Mouse (Mus musculus): Measurements from ENCODE around the gene Bpifb1. TPM values are rescaled to one million over a fixed set of nuclear protein-coding genes. Genes with fewer than 3 reads are reported as not detected.
"Not testable (repeated sequence)": the region's sequence is repeated elsewhere in the genome, so short reads cannot be mapped to it uniquely, and the experiment has no call there.

Bpifb1 gene
- not detected in 2 replicates for polyA plus RNA-seq (2016; fragmentation: Nextera tagmentation; extraction: Ambion mirVana)

DNA sequence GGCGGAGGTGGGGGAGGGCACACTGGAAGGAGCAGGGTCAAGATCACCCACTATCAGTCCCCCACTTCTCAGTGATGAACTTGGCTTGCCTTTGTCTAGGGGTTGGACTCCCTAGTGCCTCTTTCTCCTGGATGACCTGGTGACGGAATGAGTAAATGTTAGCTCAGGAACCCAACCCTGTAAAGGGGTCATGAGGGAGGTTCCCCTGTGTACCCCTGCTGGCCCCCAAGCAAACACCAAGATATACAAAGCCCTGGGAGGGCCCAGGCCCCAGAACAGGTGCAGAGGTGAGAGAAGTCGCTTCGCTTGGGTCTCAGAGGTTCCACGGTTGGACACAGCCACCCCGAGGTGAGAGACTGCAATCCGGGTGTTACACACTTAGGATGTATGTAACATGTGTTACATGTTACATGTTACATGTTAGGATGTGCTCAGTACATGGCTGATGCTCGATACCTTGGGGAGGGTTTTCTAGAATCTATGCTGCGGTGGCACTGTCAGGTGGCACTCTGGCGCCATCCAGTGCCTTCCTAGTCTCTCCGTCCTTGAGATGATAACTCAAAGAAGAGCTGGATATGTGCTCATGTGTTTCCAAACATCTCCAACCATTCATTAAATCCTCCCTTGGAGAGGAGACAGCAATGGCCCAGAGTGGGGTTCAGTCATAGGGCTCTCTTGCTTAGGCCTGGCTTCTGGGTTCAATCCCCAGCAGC, at the start of gene Bpifb1:
Gene Bpifb1 (plus strand): TSS at position 273 of the 713 bp plus-strand sequence.
- Histone ChIP-seq H3K4me3 (replicated peaks) (no peak within 1 kb of the TSS), H3K36me3 (replicated peaks) (no peaks in the 10 kb centered on the region), H3K4me2 (no peak within 1 kb of the TSS), H3K4me1 (no peaks in the 10 kb centered on the region), H3K9me3 (no peaks in the 10 kb centered on the region), H3K9ac (no peak within 1 kb of the TSS), H3K27ac (no peak within 1 kb of the TSS), H3K27me3 (no peaks in the 10 kb centered on the region)
- no peak for ATAC-seq (ENCODE audit: low FRiP score)
- 87% methylated on average over 11 of the region's 11 CpGs for WGBS

DNA sequence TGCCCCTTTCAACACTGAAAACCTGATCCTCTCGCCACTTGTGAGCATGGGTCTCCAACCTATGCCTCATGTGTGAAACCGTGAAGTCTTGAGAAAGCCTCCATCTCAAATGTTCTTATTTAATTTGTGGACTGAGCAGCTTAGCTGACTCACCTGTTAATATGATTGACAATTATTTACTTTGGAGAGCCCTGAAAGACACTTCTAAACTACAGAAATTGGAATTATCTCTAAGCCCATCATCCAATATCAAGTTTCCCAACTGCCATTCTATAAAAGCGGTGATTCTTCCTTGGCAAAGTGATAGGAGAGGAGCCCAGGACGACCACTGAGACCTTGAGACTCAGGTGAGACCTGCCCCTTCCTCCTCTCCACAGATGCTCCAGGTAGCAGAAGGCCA, 48.0 kb upstream of the Bpifb1 start, which contains the start of gene Bpifa1:
Gene Bpifa1 (plus strand): TSS at position 301 of the 400 bp plus-strand sequence.
- ATAC-seq (ENCODE audit: low FRiP score): no peak
- Histone ChIP-seq H3K27me3 (no peaks in the 10 kb centered on the region), H3K9me3 (no peaks in the 10 kb centered on the region), H3K4me2 (no peak within 1 kb of the TSS), H3K4me1 (no peaks in the 10 kb centered on the region), H3K9ac (no peak within 1 kb of the TSS), H3K27ac (no peak within 1 kb of the TSS), H3K4me3 (replicated peaks) (no peak within 1 kb of the TSS), H3K36me3 (replicated peaks) (no peaks in the 10 kb centered on the region)
- 82% methylated on average over 4 of the region's 4 CpGs for WGBS

DNA sequence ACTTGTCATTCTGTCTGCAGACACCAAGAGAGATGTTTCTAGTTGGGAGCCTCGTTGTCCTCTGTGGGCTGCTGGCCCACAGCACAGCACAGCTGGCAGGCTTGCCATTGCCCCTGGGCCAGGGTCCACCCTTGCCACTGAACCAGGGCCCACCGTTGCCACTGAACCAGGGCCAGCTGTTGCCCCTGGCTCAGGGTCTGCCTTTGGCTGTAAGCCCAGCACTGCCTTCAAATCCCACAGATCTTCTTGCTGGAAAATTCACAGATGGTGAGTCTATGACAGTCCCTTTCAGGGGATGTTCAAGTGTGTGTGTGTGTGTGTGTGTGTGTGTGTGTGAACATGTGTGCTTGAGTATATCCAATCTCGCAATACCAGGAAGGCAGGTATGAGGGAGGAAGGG, 46.9 kb upstream of the Bpifb1 start:
- no peak overlapping the region for H3K4me2 ChIP-seq
- no peak overlapping the region for H3K4me3 ChIP-seq (replicated peaks)
- no peak overlapping the region for H3K9ac ChIP-seq
- H3K27ac ChIP-seq: no peak overlapping the region
- H3K27me3 ChIP-seq: no peaks in the 10 kb centered on the region
- no peaks in the 10 kb centered on the region for H3K36me3 ChIP-seq (replicated peaks)
- H3K4me1 ChIP-seq: no peaks in the 10 kb centered on the region
- 94% methylated on average over 3 of the region's 3 CpGs for WGBS
- no peak for ATAC-seq (ENCODE audit: low FRiP score)
- H3K9me3 ChIP-seq: no peaks in the 10 kb centered on the region

DNA sequence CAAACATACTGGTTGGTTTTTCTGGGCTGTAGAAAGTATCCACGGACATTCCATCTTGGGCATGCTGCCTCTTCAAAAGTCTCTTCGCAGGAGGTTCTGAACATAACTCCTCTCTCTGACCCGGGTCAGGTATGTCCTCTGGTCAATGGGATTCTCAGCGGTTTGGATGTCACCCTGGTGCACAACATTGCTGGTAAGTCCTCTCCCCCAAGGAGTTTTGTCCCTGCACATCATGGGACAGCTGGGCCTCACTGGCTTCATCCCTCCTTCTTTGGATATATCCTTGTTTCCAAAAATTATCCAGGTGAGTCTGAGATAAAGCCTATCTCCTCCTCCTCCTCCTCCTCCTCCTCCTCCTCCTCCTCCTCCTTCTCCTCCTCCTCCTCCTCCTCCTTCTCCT, 43.1 kb upstream of the Bpifb1 start:
- no peaks in the 10 kb centered on the region for H3K9me3 ChIP-seq
- H3K4me2 ChIP-seq: no peak overlapping the region
- no peak for ATAC-seq (ENCODE audit: low FRiP score)
- H3K9ac ChIP-seq: no peak overlapping the region
- no peak overlapping the region for H3K4me3 ChIP-seq (replicated peaks)
- H3K27me3 ChIP-seq: no peaks in the 10 kb centered on the region
- WGBS: 80% methylated on average over 4 of the region's 4 CpGs
- H3K36me3 ChIP-seq (replicated peaks): no peaks in the 10 kb centered on the region
- H3K27ac ChIP-seq: no peak overlapping the region
- no peaks in the 10 kb centered on the region for H3K4me1 ChIP-seq

DNA sequence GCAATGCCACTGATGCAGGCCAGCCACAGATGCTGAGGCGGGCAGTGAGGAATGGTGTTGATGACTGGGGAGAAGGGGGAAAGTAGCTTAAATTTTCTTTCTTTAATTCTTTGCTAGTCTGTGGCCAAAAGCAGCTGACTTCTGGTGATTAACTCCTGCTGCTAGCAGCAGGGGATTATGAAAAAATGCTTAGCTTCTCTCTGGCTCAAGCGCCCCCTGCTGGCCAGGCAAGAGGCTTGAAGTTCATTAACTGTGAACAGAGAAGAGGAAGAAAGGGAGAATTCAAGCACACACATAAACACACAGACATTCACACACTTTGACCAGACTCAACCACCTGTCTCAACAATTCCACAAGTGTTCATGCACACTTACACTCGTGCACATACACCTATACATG, 32.2 kb upstream of the Bpifb1 start:
- 34% methylated on average over 3 of the region's 3 CpGs for WGBS
- H3K4me3 ChIP-seq (replicated peaks): no peak overlapping the region
- no peaks in the 10 kb centered on the region for H3K36me3 ChIP-seq (replicated peaks)
- no peaks in the 10 kb centered on the region for H3K27me3 ChIP-seq
- no peaks in the 10 kb centered on the region for H3K4me1 ChIP-seq
- H3K4me2 ChIP-seq: no peak overlapping the region
- no peak for ATAC-seq (ENCODE audit: low FRiP score)
- H3K9ac ChIP-seq: no peak overlapping the region
- no peak overlapping the region for H3K27ac ChIP-seq
- H3K9me3 ChIP-seq: no peaks in the 10 kb centered on the region

DNA sequence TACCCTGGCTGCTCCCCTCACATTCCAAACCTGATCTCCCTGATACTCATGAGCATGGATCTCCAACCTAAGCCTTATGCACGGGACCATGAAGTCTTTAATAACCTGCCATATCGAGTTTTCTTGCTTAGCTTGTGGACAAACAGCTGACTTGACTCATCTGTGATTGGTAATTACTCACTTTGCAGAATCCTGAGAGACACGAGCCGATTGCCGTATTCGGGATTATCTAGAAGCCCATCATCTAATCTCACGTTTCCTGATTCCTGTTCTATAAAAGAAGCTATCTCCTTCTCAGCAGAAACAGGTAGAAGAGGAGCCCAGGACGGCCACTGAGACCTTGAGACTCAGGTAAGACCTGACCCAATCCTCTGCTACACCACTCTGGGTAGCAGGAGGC, 28.3 kb upstream of the Bpifb1 start, which contains the start of gene Bpifa5:
Gene Bpifa5 (plus strand): TSS at position 301 of the 400 bp plus-strand sequence.
- H3K4me2 ChIP-seq: no peak within 1 kb of the TSS
- no peak for ATAC-seq (ENCODE audit: low FRiP score)
- no peak within 1 kb of the TSS for H3K27ac ChIP-seq
- H3K36me3 ChIP-seq (replicated peaks): no peaks in the 10 kb centered on the region
- no peak within 1 kb of the TSS for H3K9ac ChIP-seq
- no peaks in the 10 kb centered on the region for H3K4me1 ChIP-seq
- H3K4me3 ChIP-seq (replicated peaks): no peak within 1 kb of the TSS
- H3K27me3 ChIP-seq: no peaks in the 10 kb centered on the region
- 84% methylated on average over 8 of the region's 8 CpGs for WGBS
- no peaks in the 10 kb centered on the region for H3K9me3 ChIP-seq

DNA sequence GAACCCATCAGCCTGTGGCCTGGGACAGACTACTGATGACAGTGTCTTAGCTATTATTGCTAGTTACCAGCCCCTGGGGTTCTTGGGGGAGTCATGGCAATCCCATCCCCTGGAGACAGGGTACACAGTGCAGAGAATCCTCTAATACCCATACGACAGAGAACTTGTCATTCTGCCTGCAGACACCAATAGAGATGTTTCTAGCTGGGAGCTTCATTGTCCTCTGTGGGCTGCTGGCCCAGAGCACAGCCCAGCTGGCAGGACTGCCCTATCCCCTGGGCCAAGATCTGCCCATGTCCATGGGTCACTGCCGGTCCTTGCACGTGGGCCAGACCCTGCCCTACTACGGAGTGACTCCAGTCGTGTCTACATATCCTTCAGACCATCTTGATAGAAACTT, 27.3 kb upstream of the Bpifb1 start:
- 87% methylated on average over 5 of the region's 5 CpGs for WGBS
- Histone ChIP-seq H3K27me3 (no peaks in the 10 kb centered on the region), H3K27ac (no peak overlapping the region), H3K4me2 (no peak overlapping the region), H3K36me3 (replicated peaks) (no peaks in the 10 kb centered on the region), H3K4me1 (no peaks in the 10 kb centered on the region), H3K9me3 (no peaks in the 10 kb centered on the region), H3K4me3 (replicated peaks) (no peak overlapping the region), H3K9ac (no peak overlapping the region)
- ATAC-seq (ENCODE audit: low FRiP score): no peak

DNA sequence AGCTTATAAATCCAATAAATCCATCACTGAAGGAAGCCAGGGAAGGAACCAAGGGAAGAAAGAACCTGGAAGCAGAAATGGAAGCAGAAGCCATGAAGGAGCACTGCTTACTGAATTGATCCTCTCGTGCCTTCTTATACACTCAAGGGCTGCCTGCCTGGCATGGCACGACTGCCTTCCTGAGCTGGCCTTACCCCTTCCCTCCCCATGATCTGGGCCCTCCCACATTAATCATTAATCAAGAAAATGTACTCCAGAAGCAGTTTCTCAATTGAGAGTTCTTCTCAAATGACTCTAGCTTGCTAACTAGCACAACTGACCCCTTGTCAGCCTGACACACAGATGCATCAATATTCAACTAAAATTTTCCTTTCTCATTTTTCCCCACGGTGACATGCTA, 21.4 kb upstream of the Bpifb1 start:
- WGBS: 83% methylated on average over 3 of the region's 3 CpGs
- Histone ChIP-seq H3K27ac (no peak overlapping the region), H3K9ac (no peak overlapping the region), H3K27me3 (0 out of 2 replicates have a peak, but pooled peaks cover 4% of the 10 kb centered on the region), H3K36me3 (replicated peaks) (no peaks in the 10 kb centered on the region), H3K4me2 (no peak overlapping the region), H3K4me3 (replicated peaks) (no peak overlapping the region), H3K9me3 (no peaks in the 10 kb centered on the region), H3K4me1 (no peaks in the 10 kb centered on the region)
- ATAC-seq (ENCODE audit: low FRiP score): no peak

DNA sequence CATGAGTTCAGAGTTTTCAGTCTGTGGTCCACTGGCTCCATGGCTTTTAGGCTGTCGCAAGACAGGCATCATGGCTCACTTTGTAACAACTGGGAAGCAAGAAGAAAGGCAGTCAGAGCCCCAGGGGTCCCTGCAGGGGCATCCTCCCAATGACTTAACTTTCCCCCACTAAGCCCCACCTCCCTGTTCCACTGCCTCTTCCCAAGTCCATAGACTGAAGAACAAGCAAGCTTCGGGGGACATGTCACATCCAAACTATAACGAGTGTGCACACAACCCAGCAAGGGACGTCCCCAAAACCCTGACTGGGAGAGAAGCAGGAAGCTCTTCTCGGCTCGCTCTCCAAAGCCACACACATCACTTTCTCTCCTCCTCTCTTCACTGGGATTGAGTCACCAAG, 19.0 kb upstream of the Bpifb1 start:
- Histone ChIP-seq H3K9me3 (no peaks in the 10 kb centered on the region), H3K9ac (no peak overlapping the region), H3K4me2 (no peak overlapping the region), H3K4me1 (no peaks in the 10 kb centered on the region), H3K27me3 (0 out of 2 replicates have a peak, but pooled peaks cover 4% of the 10 kb centered on the region), H3K36me3 (replicated peaks) (no peaks in the 10 kb centered on the region), H3K27ac (no peak overlapping the region), H3K4me3 (replicated peaks) (no peak overlapping the region)
- 76% methylated on average over 6 of the region's 6 CpGs for WGBS
- ATAC-seq (ENCODE audit: low FRiP score): no peak

DNA sequence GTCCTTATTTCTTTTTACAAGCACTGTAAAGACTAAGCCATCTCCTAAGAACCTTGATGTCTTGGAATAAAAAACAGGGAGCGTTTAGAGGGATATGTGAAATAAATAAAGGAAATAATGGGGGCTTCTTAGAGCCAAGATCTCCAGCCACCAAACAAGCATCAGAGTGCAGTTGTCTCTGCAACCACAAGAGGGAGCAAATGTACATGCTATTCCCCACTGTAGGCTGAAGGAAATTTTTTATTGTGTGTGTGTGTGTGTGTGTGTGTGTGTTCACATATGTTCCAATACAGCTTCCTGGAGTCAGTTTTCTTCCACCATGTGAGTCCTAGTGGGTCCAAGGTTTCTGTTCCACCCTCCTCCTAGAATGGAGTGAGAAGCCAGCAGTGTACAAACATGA, 17.3 kb upstream of the Bpifb1 start:
- H3K27ac ChIP-seq: no peak overlapping the region
- ATAC-seq (ENCODE audit: low FRiP score): no peak
- 49% methylated on average over 1 of the region's 1 CpGs for WGBS

DNA sequence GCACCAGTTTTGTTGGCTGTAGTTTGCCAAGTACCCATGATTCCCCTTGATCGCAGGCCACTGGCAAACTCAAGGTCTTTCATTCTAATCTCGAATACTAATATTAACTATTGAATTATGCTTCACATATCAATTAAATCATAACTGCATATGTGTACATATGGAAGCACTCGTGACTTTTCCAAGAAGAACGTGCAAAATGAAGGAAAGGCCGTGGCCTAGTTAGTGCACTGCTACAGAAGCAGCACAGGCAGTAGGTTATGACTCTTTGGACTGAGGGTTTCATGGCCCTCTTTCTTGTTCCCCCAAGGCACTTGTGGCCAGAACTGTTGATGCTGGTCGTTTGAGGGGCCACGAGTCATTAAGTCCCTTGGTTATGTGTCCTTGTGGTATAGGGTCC, 8.7 kb upstream of the Bpifb1 start:
- H3K9ac ChIP-seq; H3K36me3 ChIP-seq (replicated peaks); H3K4me3 ChIP-seq (replicated peaks); H3K27ac ChIP-seq; ATAC-seq (ENCODE audit: low FRiP score); H3K27me3 ChIP-seq; H3K4me1 ChIP-seq; H3K9me3 ChIP-seq; H3K4me2 ChIP-seq: not testable (repeated sequence)
- 86% methylated on average over 7 of the region's 7 CpGs for WGBS

More for the DNA sequence above, 17.3 kb upstream of the Bpifb1 start:
- no peaks in the 10 kb centered on the region for H3K9me3 ChIP-seq
- H3K4me2 ChIP-seq: no peak overlapping the region
- H3K4me1 ChIP-seq: no peaks in the 10 kb centered on the region
- H3K27me3 ChIP-seq: 0 out of 2 replicates have a peak, but pooled peaks cover 4% of the 10 kb centered on the region
- H3K9ac ChIP-seq: no peak overlapping the region
- H3K4me3 ChIP-seq (replicated peaks): no peak overlapping the region
- no peaks in the 10 kb centered on the region for H3K36me3 ChIP-seq (replicated peaks)

DNA sequence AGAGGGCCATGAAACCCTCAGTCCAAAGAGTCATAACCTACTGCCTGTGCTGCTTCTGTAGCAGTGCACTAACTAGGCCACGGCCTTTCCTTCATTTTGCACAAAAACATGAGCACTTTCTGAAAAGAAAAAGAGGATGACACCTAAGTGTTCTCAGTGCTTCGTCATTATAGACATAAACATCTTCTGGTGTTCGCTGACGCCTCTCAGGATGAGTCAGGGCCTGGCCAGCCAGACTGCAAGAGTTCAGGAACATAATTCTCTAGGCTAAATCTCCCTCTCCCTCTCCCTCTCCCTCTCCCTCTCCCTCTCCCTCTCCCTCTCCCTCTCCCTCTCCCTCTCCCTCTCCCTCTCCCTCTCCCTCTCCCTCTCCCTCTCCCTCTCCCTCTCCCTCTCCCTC, 7.6 kb upstream of the Bpifb1 start:
- not testable (repeated sequence) for H3K27ac ChIP-seq; H3K4me2 ChIP-seq; ATAC-seq (ENCODE audit: low FRiP score); H3K36me3 ChIP-seq (replicated peaks); H3K4me1 ChIP-seq; H3K27me3 ChIP-seq; H3K9ac ChIP-seq; H3K4me3 ChIP-seq (replicated peaks); H3K9me3 ChIP-seq
- WGBS: 88% methylated on average over 4 of the region's 4 CpGs

DNA sequence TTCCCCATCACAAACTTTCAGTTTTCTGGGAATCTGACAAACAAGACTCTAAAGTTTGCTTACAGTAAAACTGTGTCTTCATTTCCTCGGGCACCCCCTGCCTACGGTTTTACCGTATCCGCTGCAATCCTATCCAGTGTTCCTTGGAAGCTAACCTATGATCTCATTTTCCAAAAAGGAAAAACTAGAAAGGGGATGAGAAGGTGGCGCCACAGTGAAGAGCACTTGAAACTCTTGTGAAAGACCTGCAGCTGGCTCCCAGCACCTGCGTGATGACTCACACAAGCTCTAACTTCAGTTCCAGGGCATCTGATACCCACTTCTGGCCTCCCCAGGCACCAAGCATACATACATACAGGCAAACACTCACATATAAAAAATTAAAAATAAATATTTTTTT, 5.3 kb upstream of the Bpifb1 start:
- Histone ChIP-seq H3K4me2 (no peak overlapping the region), H3K27ac (no peak overlapping the region), H3K4me3 (replicated peaks) (no peak overlapping the region), H3K9me3 (no peaks in the 10 kb centered on the region), H3K27me3 (no peaks in the 10 kb centered on the region), H3K4me1 (no peaks in the 10 kb centered on the region), H3K36me3 (replicated peaks) (no peaks in the 10 kb centered on the region), H3K9ac (no peak overlapping the region)
- 87% methylated on average over 6 of the region's 6 CpGs for WGBS
- ATAC-seq (ENCODE audit: low FRiP score): no peak

Data from forebrain, embryonic 12.5 days (tissue).